Mouse (Mus musculus) embryonic facial prominence, embryonic 14.5 days (tissue): ENCODE results near the gene Dnph1. TPM values are rescaled to one million over a fixed set of nuclear protein-coding genes. Genes with fewer than 3 reads are reported as not detected.
"Not testable (repeated sequence)": the region's sequence is repeated elsewhere in the genome, so short reads cannot be mapped to it uniquely, and the experiment has no call there.

Source experiments
- ATAC-seq: fragments of 200-750 bp; cut with Nextera tagmentation; 2 replicates; pipeline ENCODE4 v1.8.0; 2017; ENCODE audit warnings: low read depth, moderate number of reproducible peaks, moderate TSS enrichment
- DNase-seq: peaks from one replicate; pipeline ENCODE4 v3.0.0-alpha.2; 2015; ENCODE audit warnings: low spot score
- H3K27ac ChIP-seq: fragments of 300-500 bp; sonication (generic); replicated peaks from 2 replicates; pipeline ENCODE4 v1.5.1; 2014; ENCODE audit warnings: low read depth, mild to moderate bottlenecking, low read length, moderate library complexity
- H3K27me3 ChIP-seq: fragments of 300-500 bp; sonication (generic); replicated peaks from 2 replicates; pipeline ENCODE4 v1.6.1; 2014; ENCODE audit warnings: low read length; ENCODE audit not compliant: control insufficient read depth, insufficient read depth
- H3K36me3 ChIP-seq: fragments of 300-500 bp; sonication (generic); 2 replicates; pipeline ENCODE4 v1.6.1; 2014; ENCODE audit warnings: low read length, mixed read lengths; ENCODE audit not compliant: control insufficient read depth, insufficient read depth
- H3K4me1 ChIP-seq: fragments of 300-500 bp; sonication (generic); 2 replicates; pipeline ENCODE4 v1.6.1; 2014; ENCODE audit warnings: antibody characterized with exemption, low read length; ENCODE audit not compliant: control insufficient read depth, insufficient read depth
- H3K4me2 ChIP-seq: fragments of 300-500 bp; sonication (generic); 2 replicates; pipeline ENCODE4 v1.6.1; 2014; ENCODE audit warnings: low read depth, mild to moderate bottlenecking, low read length, moderate library complexity, mixed read lengths
- H3K4me3 ChIP-seq: fragments of 300-500 bp; sonication (generic); 2 replicates; pipeline ENCODE4 v1.5.1; 2014; ENCODE audit warnings: low read depth, mild to moderate bottlenecking, low read length
- H3K9ac ChIP-seq: fragments of 300-500 bp; sonication (generic); 2 replicates; pipeline ENCODE4 v1.6.1; 2014; ENCODE audit warnings: low read depth, mild to moderate bottlenecking, low read length, moderate library complexity, mixed read lengths
- H3K9me3 ChIP-seq: fragments of 300-500 bp; sonication (generic); 2 replicates; pipeline ENCODE4 v1.6.1; 2016; ENCODE audit warnings: low read length; ENCODE audit not compliant: control insufficient read depth
- WGBS: fragments of 180-500 bp; shearing (Covaris S2); extraction: QIAGEN DNeasy Blood & Tissue Kit; methylation state at CpG from one replicate; pipeline ENCODE4 v1.1.7; 2014; 5-methylcytosine and 5-hydroxymethylcytosine counted together
- polyA plus RNA-seq: library from polyadenylated mRNA; unstranded; fragments of >200 nt; fragmentation: Nextera tagmentation; extraction: Ambion mirVana; gene quantifications from 2 replicates; pipeline ENCODE4 v1.2.1, GENCODE M21; 2014

Dnph1 gene
- polyA plus RNA-seq, 1 experiment from 2014 or later: 34.5 TPM

DNA sequence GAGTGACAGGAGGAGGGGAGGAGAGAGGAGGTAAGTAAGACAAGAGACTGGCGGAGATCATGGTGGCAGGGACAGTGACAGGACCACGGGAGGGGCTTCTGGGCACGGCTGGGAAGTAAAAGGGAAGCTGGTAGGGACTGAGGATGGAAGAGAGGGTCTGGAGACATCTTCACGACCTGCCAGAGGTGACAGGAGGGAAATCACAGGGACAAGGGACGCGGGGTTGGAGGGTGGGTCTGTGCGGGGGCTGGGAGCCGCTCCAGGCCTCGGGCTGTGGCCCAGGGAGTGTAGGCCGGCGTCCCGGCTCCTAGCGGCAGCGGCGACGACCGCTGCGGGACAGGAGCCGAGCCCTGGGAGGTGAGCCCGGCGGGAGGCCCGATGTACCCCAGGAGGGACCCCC lies 9.5 kb upstream of the Dnph1 start:
- DNase-seq: no peak
- no peaks in the 10 kb centered on the region for H3K36me3 ChIP-seq
- H3K27ac ChIP-seq: no peak overlapping the region
- no peak for ATAC-seq
- WGBS: 6% methylated on average over 7 of the region's 22 CpGs
- H3K4me1 ChIP-seq: no peaks in the 10 kb centered on the region
- peaks cover 63% of the 10 kb centered on the region for H3K27me3 ChIP-seq
- H3K9me3 ChIP-seq: no peaks in the 10 kb centered on the region
- H3K9ac ChIP-seq: peak overlapping the region; percentile 58
- peak overlapping the region; percentile 38 for H3K4me3 ChIP-seq
- peak overlapping the region; percentile 59 for H3K4me2 ChIP-seq

DNA sequence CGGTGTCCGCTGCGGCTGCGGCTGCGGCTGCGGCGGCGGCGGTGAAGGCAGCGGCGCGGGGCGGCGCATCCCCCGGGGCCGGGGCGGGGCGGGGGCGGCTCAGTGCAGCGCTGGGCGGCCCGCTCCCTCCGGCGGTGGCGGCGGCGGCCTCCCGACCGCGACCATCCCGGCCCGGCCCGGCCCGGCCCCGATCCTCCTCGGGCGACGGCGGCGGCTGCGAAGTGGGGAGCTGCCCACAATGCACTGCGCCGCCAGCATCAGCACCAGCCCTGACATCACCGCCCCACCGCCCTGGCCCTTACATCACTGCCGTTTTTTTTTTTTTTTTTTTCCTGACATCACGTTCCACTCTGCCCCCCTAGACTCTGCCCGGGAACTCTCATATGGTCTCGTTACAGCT lies 9.1 kb upstream of the Dnph1 start, which contains the start of gene Ttbk1:
TSS of gene Ttbk1 (minus strand) at position 245 of the 400 bp plus-strand sequence.
- no peaks in the 10 kb centered on the region for H3K9me3 ChIP-seq
- H3K9ac ChIP-seq: peak within 1 kb of the TSS; percentile 58
- peak; percentile 53; the same call in 1 of the 2 replicates for ATAC-seq
- H3K27me3 ChIP-seq: peaks cover 63% of the 10 kb centered on the region
- H3K4me2 ChIP-seq: peak within 1 kb of the TSS; percentile 59
- H3K27ac ChIP-seq: no peak within 1 kb of the TSS
- no peaks in the 10 kb centered on the region for H3K4me1 ChIP-seq
- H3K36me3 ChIP-seq: no peaks in the 10 kb centered on the region
- WGBS: 4% methylated on average over 3 of the region's 49 CpGs
- no peak for DNase-seq
- peak within 1 kb of the TSS; percentile 38 for H3K4me3 ChIP-seq

GRCm38 (mm10) chr17:46495486-46495885 lies 1.0 kb upstream of the Dnph1 start:
- Histone ChIP-seq H3K27ac (no peak overlapping the region), H3K4me1 (no peaks in the 10 kb centered on the region), H3K9ac (no peak overlapping the region), H3K4me2 (no peak overlapping the region), H3K4me3 (no peak overlapping the region), H3K27me3 (peaks cover 3% of the 10 kb centered on the region; the same call in 1 of the 2 replicates), H3K9me3 (no peaks in the 10 kb centered on the region), H3K36me3 (peaks cover 4% of the 10 kb centered on the region; the same call in 1 of the 2 replicates)
- no peak for DNase-seq
- ATAC-seq: no peak
- 77% methylated on average over 5 of the region's 5 CpGs for WGBS

DNA sequence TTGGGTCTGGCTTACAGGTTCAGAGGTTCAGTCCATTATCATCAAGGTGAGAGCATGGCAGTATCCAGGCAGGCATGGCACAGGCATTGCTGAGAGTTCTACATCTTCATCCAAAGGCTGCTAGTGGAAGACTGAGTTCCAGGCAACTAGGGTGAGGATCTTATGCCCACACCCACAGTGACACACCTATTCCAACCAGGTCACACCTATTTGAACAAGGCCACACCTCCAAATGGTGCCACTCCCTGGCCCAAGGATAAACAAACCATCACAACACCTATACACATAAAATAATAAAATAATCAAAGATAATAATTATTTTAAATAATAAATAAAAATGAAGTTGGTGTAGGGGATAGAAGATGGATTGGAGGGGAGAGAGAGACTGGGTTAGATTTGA lies 430 bp upstream of the Dnph1 start:
- H3K9ac ChIP-seq, DNase-seq, H3K4me1 ChIP-seq, H3K27ac ChIP-seq, H3K9me3 ChIP-seq, H3K36me3 ChIP-seq, H3K27me3 ChIP-seq, H3K4me3 ChIP-seq: not testable (repeated sequence)
- peak; percentile 9; the same call in 1 of the 2 replicates for ATAC-seq
- peak overlapping the region; percentile 76; the same call in 1 of the 2 replicates for H3K4me2 ChIP-seq

DNA sequence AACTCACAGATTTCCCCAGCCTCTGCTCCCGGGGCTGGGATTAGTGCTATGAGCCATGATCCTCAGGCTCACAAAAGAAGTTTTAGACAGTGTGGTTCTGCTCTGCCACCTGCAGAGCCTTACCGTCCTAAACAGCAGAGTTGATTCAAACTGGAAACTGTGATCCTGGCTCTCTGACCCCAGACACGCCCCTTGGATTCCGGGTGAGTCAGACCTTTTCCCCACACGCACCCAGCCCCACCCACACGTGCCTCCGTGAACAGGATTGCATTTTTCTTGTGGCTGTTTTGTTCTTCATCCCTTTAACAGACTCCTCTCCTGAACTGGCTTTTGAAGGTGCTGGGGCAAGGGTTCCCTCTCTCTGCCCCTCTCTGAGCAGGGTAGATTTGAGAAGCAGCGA lies 1.4 kb downstream of the Dnph1 start:
- WGBS: 67% methylated on average over 8 of the region's 8 CpGs
- H3K4me3 ChIP-seq: no peak overlapping the region
- no peak for ATAC-seq
- no peaks in the 10 kb centered on the region for H3K4me1 ChIP-seq
- H3K36me3 ChIP-seq: peaks cover 4% of the 10 kb centered on the region; the same call in 1 of the 2 replicates
- peaks cover 3% of the 10 kb centered on the region; the same call in 1 of the 2 replicates for H3K27me3 ChIP-seq
- no peak overlapping the region for H3K4me2 ChIP-seq
- no peak for DNase-seq
- H3K27ac ChIP-seq: no peak overlapping the region
- no peak overlapping the region for H3K9ac ChIP-seq
- H3K9me3 ChIP-seq: no peaks in the 10 kb centered on the region

- H3K4me1 ChIP-seq: no peaks in the 10 kb centered on the region
- no peak overlapping the region for H3K27ac ChIP-seq
- H3K9ac ChIP-seq: no peak overlapping the region
- WGBS: 82% methylated on average over 2 of the region's 2 CpGs
- no peaks in the 10 kb centered on the region for H3K9me3 ChIP-seq
- no peak overlapping the region for H3K4me3 ChIP-seq
- H3K27me3 ChIP-seq: no peaks in the 10 kb centered on the region
- H3K36me3 ChIP-seq: peaks cover 4% of the 10 kb centered on the region; the same call in 1 of the 2 replicates
- ATAC-seq: no peak
- DNase-seq: no peak
- H3K4me2 ChIP-seq: no peak overlapping the region
Observed at GRCm38 (mm10) chr17:46502775-46503174, 6.3 kb downstream of the Dnph1 start.

- no peaks in the 10 kb centered on the region for H3K9me3 ChIP-seq
- DNase-seq: no peak
- H3K4me2 ChIP-seq: no peak overlapping the region
- H3K36me3 ChIP-seq: peaks cover 14% of the 10 kb centered on the region; the same call in 1 of the 2 replicates
- no peak overlapping the region for H3K27ac ChIP-seq
- ATAC-seq: no peak
- no peak overlapping the region for H3K9ac ChIP-seq
- H3K27me3 ChIP-seq: no peaks in the 10 kb centered on the region
- 71% methylated on average over 14 of the region's 14 CpGs for WGBS
- H3K4me3 ChIP-seq: no peak overlapping the region
- no peaks in the 10 kb centered on the region for H3K4me1 ChIP-seq
Observed at GRCm38 (mm10) chr17:46503847-46504638, 7.5 kb downstream of the Dnph1 start.

GRCm38 (mm10) chr17:46505617-46506016 lies 9.1 kb downstream of the Dnph1 start:
- ATAC-seq (no peak), DNase-seq (no peak)

More at GRCm38 (mm10) chr17:46505617-46506016, 9.1 kb downstream of the Dnph1 start:
- Histone ChIP-seq H3K9ac (no peak overlapping the region), H3K4me2 (no peak overlapping the region), H3K4me3 (no peak overlapping the region), H3K9me3 (no peaks in the 10 kb centered on the region), H3K27ac (no peak overlapping the region), H3K36me3 (peaks cover 14% of the 10 kb centered on the region; the same call in 1 of the 2 replicates), H3K27me3 (no peaks in the 10 kb centered on the region), H3K4me1 (no peaks in the 10 kb centered on the region)
- WGBS: 84% methylated on average over 3 of the region's 3 CpGs
